Mouse (Mus musculus): ENCODE measurements around the gene Gpd1.

Gene Gpd1
- long read RNA-seq, experiment 1, transcript Gpd1-201 (8 exons, 2,861 nt): major isoform, 14 of 22 reads
- long read RNA-seq, experiment 1, partial matches to known transcripts: 1 of 22 reads
- long read RNA-seq, experiment 1, other reads (novel, unspliced or antisense): 7 of 22 reads
- long read RNA-seq, experiment 2, transcript Gpd1-201 (8 exons, 2,861 nt): major isoform, 10 of 20 reads
- long read RNA-seq, experiment 2, partial matches to known transcripts: 2 of 20 reads
- long read RNA-seq, experiment 2, other reads (novel, unspliced or antisense): 8 of 20 reads

GRCm38 (mm10) chr15:99717386-99718334 is at the start of gene Gpd1:
Gene Gpd1, plus strand, starts transcription at chr15:99717515.
- intact Hi-C loops (cut with DNase I): no loop called here

DNA sequence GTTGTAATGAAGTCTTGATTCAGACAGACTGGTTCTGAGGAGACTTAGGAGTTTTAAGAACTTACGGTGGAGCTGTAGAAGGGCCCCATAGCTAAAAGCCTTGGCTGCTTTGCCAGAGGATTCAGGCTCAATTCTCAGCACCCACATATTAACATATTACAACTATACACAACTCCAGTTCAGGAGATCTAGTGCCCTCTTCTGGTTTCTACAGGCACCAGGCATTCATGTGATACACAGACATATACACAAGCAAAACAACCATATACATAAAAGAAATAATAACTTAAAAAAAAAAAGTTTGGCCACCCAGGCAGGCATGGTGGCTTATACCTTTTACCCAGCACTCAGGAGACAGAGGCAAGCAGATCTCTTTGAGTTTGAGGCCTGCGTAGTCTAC is 49.8 kb upstream of the Gpd1 start:
- intact Hi-C loops (cut with DNase I): loop anchor here (5.0 kb wide), 1 partner anchor 170 kb away; no protein-coding TSS in a partner anchor

DNA sequence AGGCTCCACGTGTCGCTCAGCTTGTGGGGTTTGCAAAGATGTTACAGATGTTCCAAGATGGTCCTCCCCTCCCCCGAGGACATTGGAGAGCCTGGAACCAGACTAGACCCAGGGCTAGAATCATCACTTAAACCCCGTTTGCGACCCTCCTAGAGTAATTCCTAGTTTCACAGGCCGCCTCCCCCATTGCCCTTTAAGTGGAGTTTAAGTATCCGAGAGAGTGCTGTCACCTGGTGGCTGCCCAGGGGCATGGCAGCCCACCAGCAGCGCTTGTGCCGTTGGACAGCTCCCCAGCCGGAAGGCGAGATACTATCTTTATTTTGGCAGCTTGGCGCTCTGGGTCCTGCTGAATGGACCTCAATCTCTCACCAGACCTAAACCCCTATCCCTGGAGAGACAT is 48.4 kb upstream of the Gpd1 start:
- intact Hi-C loops (cut with DNase I): loop anchor here (1.0 to 5.0 kb wide), 2 partner anchors 73 to 172 kb away; no protein-coding TSS in a partner anchor

- intact Hi-C loops (cut with DNase I): loop anchor here (1.0 to 5.0 kb wide), 2 partner anchors 73 to 172 kb away; no protein-coding TSS in a partner anchor
Observed at GRCm38 (mm10) chr15:99669392-99669791, 47.9 kb upstream of the Gpd1 start.

DNA sequence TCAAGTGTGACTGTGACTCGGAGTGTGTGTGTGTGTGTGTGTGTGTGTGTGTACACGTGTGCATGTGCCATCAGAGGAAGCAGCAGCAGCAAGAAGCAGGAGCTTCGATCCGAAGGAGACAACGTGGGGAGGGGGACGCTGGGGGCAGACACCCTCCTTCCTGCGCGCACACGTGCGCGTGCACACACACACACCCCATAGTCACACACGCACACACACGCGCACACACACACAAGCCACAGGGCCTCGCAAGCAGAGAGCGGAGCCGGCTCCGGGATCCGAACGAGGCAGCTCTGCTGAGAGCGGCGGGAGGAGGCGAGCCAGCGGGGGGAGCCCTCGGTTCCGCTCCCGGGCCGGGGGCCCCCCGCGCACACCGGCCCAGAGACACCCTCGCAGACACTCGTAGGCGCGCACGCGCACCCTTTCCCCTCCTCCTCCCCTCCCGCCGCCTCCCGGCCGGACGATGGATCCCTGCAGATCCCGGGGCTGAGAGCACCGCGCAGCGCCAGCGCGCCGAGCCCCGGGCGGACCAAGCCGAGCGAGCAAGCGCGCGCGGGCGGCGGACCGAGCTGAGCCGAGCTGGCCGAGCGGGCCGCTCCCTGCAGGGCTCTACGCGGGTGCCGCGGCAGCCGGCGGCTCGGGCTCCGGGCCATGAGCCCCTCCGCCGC is 47.0 kb upstream of the Gpd1 start, which contains the start of gene Asic1:
Gene Asic1 (plus strand): TSS at position 215 of the 668 bp plus-strand sequence.
- intact Hi-C loops (cut with DNase I): no loop called here

GRCm38 (mm10) chr15:99670964-99671670 is 46.2 kb upstream of the Gpd1 start:
- intact Hi-C loops (cut with DNase I): no loop called here

DNA sequence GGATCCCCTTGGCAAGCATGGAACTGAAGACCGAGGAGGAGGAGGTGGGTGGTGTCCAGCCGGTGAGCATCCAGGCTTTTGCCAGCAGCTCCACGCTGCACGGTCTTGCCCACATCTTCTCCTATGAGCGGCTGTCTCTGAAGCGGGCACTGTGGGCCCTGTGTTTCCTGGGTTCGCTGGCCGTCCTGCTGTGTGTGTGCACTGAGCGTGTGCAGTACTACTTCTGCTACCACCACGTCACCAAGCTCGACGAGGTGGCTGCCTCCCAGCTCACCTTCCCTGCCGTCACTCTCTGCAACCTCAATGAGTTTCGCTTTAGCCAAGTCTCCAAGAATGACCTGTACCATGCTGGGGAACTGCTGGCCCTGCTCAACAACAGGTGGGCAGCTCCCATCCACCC is 45.5 kb upstream of the Gpd1 start:
- intact Hi-C loops (cut with DNase I): no loop called here

DNA sequence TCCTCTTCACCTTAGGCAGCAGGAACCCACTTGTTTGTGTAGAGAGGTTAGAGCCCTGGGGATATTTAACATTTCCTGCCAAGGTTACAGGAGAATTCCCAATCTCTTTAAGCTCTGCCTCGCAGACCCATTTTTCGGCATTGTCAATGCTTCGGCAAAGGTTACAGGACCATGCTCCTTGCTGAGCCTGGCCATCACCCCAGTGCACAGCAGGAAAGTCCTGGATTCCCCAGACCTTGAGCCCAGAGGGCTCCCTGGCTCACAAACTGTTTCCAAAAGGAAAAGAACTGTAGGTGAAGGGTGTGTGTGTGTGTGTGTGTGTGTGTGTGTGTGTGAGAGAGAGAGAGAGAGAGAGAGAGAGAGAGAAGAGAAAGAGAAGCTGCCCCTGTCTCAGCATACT is 42.4 kb upstream of the Gpd1 start:
- intact Hi-C loops (cut with DNase I): no loop called here

DNA sequence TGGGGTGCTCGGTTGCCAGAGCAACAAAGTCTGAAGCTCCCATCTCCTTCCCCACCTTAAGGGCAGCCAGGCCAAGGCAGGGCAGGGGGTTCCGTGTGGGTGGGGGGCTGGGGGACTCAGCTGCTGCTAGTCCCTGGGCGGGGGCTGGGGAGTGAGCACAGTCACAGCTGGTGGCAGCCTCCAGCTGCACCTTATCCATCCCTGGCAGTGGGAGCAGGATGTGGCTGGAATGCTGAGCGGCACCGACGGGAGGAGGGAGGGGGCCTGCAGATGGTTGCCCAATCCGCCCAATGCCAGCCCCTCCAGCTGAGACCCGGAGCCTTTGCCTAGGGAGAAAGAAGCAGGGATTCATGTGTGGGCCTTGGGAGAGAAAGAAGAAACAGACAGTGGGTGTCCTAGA is 40.2 kb upstream of the Gpd1 start:
- intact Hi-C loops (cut with DNase I): no loop called here

DNA sequence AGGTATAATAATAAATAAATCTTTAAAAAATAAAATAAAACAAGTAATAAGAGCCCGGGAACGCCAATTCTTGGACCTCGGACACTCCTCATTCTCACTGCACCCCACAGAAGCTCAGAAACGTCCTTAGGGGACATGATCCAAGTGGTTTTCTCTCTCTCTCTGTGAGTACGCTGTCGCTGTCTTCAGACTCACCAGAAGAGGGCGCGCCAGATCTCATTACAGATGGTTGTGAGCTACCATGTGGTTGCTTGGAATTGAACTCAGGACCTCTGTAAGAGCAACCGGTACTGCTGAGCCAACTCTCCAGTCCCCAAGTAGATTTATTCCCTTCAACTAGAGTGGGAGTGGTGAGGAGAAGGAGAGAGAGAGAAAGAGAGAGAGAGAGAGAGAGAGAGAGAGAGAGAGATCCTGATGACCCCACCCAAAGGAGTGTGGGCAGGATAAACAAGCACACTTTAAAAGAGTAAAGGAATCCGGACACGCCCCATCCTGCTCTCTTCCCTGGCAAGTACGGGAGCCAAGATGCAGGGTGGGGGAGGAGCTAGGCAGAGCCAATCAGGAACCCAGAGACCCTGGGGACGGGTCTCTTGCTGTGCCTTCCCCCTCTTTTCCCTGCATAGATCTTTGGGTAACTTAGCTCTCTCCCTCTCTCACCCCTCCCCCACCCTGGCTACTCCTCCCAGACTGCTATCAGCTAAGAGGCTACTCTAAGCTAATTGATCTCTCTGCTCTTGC is 39.1 kb upstream of the Gpd1 start:
- intact Hi-C loops (cut with DNase I): no loop called here

DNA sequence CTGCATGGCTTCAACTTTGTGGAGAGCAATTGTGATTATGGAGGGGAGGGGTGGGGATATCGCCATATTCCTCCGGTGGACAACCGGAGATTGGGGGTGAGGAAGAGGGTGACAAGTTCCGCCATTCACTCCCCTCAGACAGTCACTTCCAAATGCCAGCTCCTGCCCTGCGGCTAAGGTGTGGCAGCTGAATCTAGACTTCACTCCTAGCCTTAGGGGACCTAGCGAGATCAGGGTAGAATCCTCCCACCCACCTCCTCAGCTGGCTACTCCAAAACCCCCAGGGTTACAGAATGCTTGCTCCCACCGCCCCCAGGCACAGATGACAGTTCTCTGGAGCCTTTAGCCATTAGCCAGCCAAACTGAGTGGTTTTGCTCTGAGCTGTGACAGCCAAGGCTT is 38.3 kb upstream of the Gpd1 start:
- intact Hi-C loops (cut with DNase I): no loop called here

DNA sequence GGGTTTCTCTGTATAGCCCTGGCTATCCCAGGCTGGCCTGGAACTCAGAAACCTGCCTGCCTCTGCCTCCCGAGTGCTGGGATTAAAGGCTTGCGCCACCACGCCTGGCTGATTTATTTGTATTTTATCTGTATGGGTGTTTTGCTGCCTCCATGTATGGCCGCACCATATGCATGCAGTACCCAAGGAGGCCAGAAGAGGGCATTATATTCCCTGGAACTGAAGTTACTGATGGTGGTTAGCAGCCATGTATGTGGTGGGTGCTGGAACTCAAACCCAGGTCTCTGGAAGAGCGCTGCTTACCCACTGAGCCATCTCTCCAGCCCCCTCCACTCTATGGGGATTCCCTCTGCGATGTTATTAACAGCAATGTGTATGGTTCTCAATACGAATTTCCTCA is 34.4 kb upstream of the Gpd1 start:
- intact Hi-C loops (cut with DNase I): no loop called here

- intact Hi-C loops (cut with DNase I): no loop called here
Observed at GRCm38 (mm10) chr15:99684156-99684555, 33.2 kb upstream of the Gpd1 start.

DNA sequence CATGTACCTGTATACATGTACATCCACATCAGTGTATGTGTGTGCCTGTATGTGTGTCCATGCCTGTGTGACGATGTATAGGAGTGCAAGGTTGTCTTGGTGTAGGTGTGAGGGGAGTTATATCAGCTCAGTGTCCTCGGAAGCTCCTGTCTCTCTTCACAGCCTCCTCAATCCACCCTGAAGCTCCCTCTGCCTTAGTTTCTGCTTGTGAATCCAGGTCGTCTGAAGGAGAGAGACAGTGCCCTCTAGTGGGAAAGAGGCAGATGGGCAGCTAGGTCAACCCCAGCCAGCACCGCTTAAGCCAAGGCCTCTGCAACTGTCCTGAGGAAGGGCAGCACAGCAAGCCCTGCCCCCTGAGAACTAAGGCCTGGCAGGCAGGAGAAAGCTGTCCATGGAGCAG is 28.6 kb upstream of the Gpd1 start:
- intact Hi-C loops (cut with DNase I): no loop called here

- intact Hi-C loops (cut with DNase I): loop anchor here (5.0 kb wide), 1 partner anchor 189 kb away; no protein-coding TSS in a partner anchor
Observed at GRCm38 (mm10) chr15:99690924-99691323, 26.4 kb upstream of the Gpd1 start.

DNA sequence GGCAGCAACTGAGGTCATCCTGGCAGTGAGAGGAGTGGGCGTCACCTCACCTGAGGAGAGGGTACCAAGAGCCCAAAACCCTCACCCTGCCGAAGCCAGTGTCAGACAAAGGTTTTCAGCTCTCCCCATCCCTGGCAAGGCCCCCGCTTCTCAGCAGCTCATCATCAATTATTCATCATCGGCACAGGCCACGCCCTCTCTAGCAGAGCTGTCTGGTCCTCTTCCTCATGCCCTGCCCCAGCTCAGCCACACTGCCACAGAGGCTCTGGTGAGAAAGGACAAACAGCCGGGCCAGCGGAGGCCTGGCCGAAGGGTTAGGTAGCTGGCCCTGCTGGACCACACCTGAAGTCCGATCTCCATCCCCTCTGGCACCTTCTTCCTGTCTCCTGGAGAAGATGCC is 25.3 kb upstream of the Gpd1 start:
- intact Hi-C loops (cut with DNase I): loop anchor here (5.0 kb wide), 1 partner anchor 190 kb away; no protein-coding TSS in a partner anchor

GRCm38 (mm10) chr15:99697309-99697708 is 20.0 kb upstream of the Gpd1 start:
- intact Hi-C loops (cut with DNase I): no loop called here

- intact Hi-C loops (cut with DNase I): no loop called here
Observed at GRCm38 (mm10) chr15:99698533-99699085, 18.7 kb upstream of the Gpd1 start.

- intact Hi-C loops (cut with DNase I): no loop called here
Observed at GRCm38 (mm10) chr15:99699715-99700114, 17.6 kb upstream of the Gpd1 start.

Measured in adrenal gland (tissue).